Mouse (Mus musculus) stomach, postnatal 0 days (tissue): ENCODE measurements at regions not wholly inside any gene's neighbourhood (a gene's known extent, or its start where the extent isn't known, plus 50 kb on each side); places are given as distances from the start of the nearest gene placed in this dataset.

Experiments
- ATAC-seq: fragments of 200-750 bp; cut with Nextera tagmentation; 2 replicates; pipeline ENCODE4 v1.8.0; 2017; ENCODE audit not compliant: low FRiP score, low TSS enrichment
- DNase-seq: peaks from one replicate; pipeline ENCODE4 v3.0.0-alpha.2; 2016; ENCODE audit warnings: low spot score
- H3K27ac ChIP-seq: fragments of 300-500 bp; sonication (generic); replicated peaks from 2 replicates; pipeline ENCODE4 v1.5.1; 2014; ENCODE audit warnings: mild to moderate bottlenecking, control low read depth
- H3K27me3 ChIP-seq: fragments of 300-500 bp; sonication (generic); 2 replicates; pipeline ENCODE4 v1.6.1; 2014; ENCODE audit warnings: low read length; ENCODE audit not compliant: control insufficient read depth, insufficient read depth
- H3K36me3 ChIP-seq: fragments of 300-500 bp; sonication (generic); 2 replicates; pipeline ENCODE4 v1.6.1; 2014; ENCODE audit warnings: low read length, mixed read lengths; ENCODE audit not compliant: control insufficient read depth, insufficient read depth
- H3K4me1 ChIP-seq: fragments of 300-500 bp; sonication (generic); replicated peaks from 2 replicates; pipeline ENCODE4 v1.6.1; 2014; ENCODE audit warnings: antibody characterized with exemption; ENCODE audit not compliant: control insufficient read depth, insufficient read depth
- H3K4me2 ChIP-seq: fragments of 300-500 bp; sonication (generic); replicated peaks from 2 replicates; pipeline ENCODE4 v1.6.1; 2014; ENCODE audit warnings: low read depth, mild to moderate bottlenecking, control low read depth, moderate library complexity
- H3K4me3 ChIP-seq: fragments of 300-500 bp; sonication (generic); 2 replicates; pipeline ENCODE4 v1.5.1; 2014; ENCODE audit warnings: low read depth, low read length, control low read depth
- H3K9ac ChIP-seq: fragments of 300-500 bp; sonication (generic); 2 replicates; pipeline ENCODE4 v1.6.1; 2014; ENCODE audit warnings: mild to moderate bottlenecking, low read length, control low read depth, mixed read lengths
- H3K9me3 ChIP-seq: fragments of 300-500 bp; sonication (generic); 2 replicates; pipeline ENCODE4 v1.6.1; 2016; ENCODE audit warnings: low read length; ENCODE audit not compliant: control insufficient read depth
- CTCF ChIP-seq: IDR thresholded peaks from 2 replicates; pipeline ENCODE4 v1.5.1; 2016; ENCODE audit warnings: antibody characterized with exemption, low read depth, mild to moderate bottlenecking, moderate library complexity
- EP300 ChIP-seq: optimal IDR thresholded peaks from 2 replicates; pipeline ENCODE3; 2016; ENCODE audit warnings: antibody characterized with exemption
- WGBS: fragments of 180-500 bp; shearing (Covaris S2); extraction: QIAGEN DNeasy Blood & Tissue Kit; methylation state at CpG from one replicate; pipeline ENCODE4 v1.1.7; 2014; 5-methylcytosine and 5-hydroxymethylcytosine counted together

GRCm38 (mm10) chr8:10747150-10747549 lies 261.1 kb downstream of the Irs2 start:
- H3K4me2 ChIP-seq = no peak overlapping the region
- H3K4me1 ChIP-seq = no peaks in the 10 kb centered on the region
- H3K36me3 ChIP-seq = no peaks in the 10 kb centered on the region
- no peaks in the 10 kb centered on the region for H3K9me3 ChIP-seq
- H3K27ac ChIP-seq = no peak overlapping the region
- H3K4me3 ChIP-seq = no peak overlapping the region
- no peak for ATAC-seq
- WGBS = 76% methylated on average over 2 of the region's 2 CpGs
- H3K27me3 ChIP-seq = no peaks in the 10 kb centered on the region
- DNase-seq = no peak
- H3K9ac ChIP-seq = no peak overlapping the region
- TF ChIP-seq EP300 = no peak
- no peak for TF ChIP-seq CTCF

DNA sequence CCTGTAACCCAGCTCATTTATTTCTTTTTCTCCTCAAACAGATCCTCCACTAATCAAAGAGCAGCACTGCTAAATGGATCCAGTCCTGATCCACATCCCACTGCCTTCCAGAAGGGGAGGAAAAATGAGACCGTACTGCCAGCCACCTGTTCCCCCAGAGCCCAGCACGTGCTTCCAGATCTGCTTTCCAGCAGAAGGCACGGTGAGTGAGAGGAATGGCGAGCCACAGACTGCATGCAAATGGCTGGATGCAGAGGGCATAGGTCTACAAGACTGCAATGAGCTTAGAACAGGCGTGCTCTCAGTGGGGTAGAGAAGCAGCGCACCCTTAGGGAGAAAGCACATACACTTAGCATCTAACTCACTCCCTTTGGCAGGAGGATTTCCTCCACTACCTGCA lies 265.0 kb downstream of the Irs2 start:
- no peaks in the 10 kb centered on the region for H3K36me3 ChIP-seq
- DNase-seq (no peak), ATAC-seq (no peak)
- 76% methylated on average over 6 of the region's 6 CpGs for WGBS
- no peak overlapping the region for H3K9ac ChIP-seq
- H3K27ac ChIP-seq = no peak overlapping the region
- no peaks in the 10 kb centered on the region for H3K4me1 ChIP-seq
- H3K27me3 ChIP-seq = no peaks in the 10 kb centered on the region
- no peaks in the 10 kb centered on the region for H3K9me3 ChIP-seq
- H3K4me3 ChIP-seq = no peak overlapping the region
- TF ChIP-seq CTCF = no peak
- TF ChIP-seq EP300 = no peak
- H3K4me2 ChIP-seq = no peak overlapping the region

DNA sequence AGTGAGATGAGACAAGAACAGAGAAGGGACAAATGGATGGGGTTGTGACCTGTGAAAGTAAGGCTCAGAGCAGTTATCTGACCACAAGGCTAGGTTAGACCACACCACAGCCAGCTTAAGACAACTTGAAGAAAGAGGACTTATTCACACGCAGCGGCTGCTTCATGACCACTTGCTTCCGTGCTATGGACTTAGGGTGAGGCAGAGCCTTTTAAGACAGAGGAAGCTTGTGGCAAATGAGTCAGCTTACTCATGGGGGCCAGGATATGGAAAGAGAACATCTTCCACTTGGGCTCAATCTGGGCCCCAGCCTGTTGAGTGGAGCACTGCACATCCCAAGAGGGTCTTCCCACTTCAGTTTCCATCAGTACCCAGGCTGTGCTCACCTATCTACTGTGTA lies 267.4 kb downstream of the Irs2 start:
- Histone ChIP-seq H3K4me1 (no peaks in the 10 kb centered on the region), H3K4me2 (no peak overlapping the region), H3K27me3 (no peaks in the 10 kb centered on the region), H3K9me3 (no peaks in the 10 kb centered on the region), H3K27ac (no peak overlapping the region), H3K36me3 (no peaks in the 10 kb centered on the region), H3K9ac (no peak overlapping the region), H3K4me3 (no peak overlapping the region)
- ATAC-seq = no peak
- TF ChIP-seq CTCF (no peak), EP300 (no peak)
- DNase-seq = no peak
- WGBS = 84% methylated on average over 3 of the region's 3 CpGs

GRCm38 (mm10) chr8:10738486-10739081 lies 269.7 kb downstream of the Irs2 start:
- DNase-seq = no peak
- ATAC-seq = no peak
- WGBS = 66% methylated on average over 11 of the region's 11 CpGs
- no peaks in the 10 kb centered on the region for H3K27me3 ChIP-seq
- H3K9ac ChIP-seq = no peak overlapping the region
- H3K4me1 ChIP-seq = no peaks in the 10 kb centered on the region
- no peaks in the 10 kb centered on the region for H3K9me3 ChIP-seq
- H3K4me2 ChIP-seq = no peak overlapping the region
- TF ChIP-seq CTCF = no peak
- TF ChIP-seq EP300 = no peak
- H3K27ac ChIP-seq = no peak overlapping the region
- no peaks in the 10 kb centered on the region for H3K36me3 ChIP-seq
- no peak overlapping the region for H3K4me3 ChIP-seq

GRCm38 (mm10) chr8:10734746-10735145 lies 273.5 kb downstream of the Irs2 start:
- no peaks in the 10 kb centered on the region for H3K9me3 ChIP-seq
- no peaks in the 10 kb centered on the region for H3K27me3 ChIP-seq
- H3K27ac ChIP-seq = no peak overlapping the region
- DNase-seq = no peak
- WGBS = 45% methylated on average over 4 of the region's 4 CpGs
- H3K9ac ChIP-seq = no peak overlapping the region
- H3K4me1 ChIP-seq = no peaks in the 10 kb centered on the region
- H3K4me3 ChIP-seq = no peak overlapping the region
- no peaks in the 10 kb centered on the region for H3K36me3 ChIP-seq
- H3K4me2 ChIP-seq = no peak overlapping the region
- TF ChIP-seq CTCF = no peak
- no peak for TF ChIP-seq EP300
- ATAC-seq = no peak

- no peak overlapping the region for H3K4me3 ChIP-seq
- DNase-seq (no peak), ATAC-seq (no peak)
- no peak overlapping the region for H3K9ac ChIP-seq
- H3K4me1 ChIP-seq = no peaks in the 10 kb centered on the region
- H3K36me3 ChIP-seq = no peaks in the 10 kb centered on the region
- TF ChIP-seq EP300 (no peak), CTCF (no peak)
- no peaks in the 10 kb centered on the region for H3K9me3 ChIP-seq
- H3K4me2 ChIP-seq = no peak overlapping the region
- H3K27me3 ChIP-seq = no peaks in the 10 kb centered on the region
- 63% methylated on average over 2 of the region's 2 CpGs for WGBS
- H3K27ac ChIP-seq = no peak overlapping the region
These were observed 284.9 kb downstream of the Irs2 start for GRCm38 (mm10) chr8:10723332-10723731.
